Mouse (Mus musculus): ENCODE results near the gene Phf7.

The Phf7 gene

DNA sequence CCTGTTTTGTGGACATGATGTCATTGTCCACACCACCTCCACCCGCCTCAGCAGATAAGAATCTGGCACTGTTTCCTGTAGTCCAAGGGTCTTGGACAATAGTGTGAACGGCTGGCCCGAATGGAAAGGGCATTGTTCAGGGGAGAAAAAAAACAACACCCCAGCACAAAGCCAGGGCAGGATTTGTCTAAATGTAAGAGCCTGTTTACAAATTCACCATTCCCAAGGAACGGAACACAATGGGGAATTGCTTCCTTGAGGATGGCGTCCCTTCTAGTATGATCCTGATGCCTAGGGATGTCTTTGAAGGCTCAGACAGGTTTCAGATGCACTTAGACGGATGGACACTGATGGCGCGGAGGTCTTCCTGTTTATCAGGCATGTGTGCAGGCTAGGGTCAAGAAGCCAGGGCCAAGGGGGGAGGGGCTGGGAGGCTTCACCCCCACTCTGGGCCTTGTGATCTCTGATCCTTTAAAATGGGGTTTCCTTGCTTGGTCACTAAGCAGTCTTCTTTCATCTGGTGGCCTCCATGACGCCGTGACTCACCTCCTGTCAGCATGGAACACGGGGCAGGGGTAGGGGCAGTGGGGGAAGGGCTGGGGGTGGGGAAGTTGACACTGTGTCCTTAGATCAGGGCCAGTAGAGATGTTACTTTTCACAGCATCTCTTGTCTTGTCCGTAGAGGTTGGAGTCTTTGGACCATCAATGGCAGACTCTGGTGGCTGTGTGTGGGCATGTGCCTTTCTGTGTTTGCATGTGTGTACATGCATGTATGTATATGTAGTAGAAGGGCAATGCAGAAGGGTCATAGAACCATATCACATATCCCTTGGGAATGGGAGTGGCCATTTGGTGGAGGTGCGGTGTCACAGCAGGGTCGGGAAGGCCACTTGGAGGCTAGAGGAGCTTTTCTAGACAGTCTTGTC, 17.8 kb downstream of the Phf7 start:
- DNase-seq (ENCODE audit: low spot score in 2 of 2), result no peak

DNA sequence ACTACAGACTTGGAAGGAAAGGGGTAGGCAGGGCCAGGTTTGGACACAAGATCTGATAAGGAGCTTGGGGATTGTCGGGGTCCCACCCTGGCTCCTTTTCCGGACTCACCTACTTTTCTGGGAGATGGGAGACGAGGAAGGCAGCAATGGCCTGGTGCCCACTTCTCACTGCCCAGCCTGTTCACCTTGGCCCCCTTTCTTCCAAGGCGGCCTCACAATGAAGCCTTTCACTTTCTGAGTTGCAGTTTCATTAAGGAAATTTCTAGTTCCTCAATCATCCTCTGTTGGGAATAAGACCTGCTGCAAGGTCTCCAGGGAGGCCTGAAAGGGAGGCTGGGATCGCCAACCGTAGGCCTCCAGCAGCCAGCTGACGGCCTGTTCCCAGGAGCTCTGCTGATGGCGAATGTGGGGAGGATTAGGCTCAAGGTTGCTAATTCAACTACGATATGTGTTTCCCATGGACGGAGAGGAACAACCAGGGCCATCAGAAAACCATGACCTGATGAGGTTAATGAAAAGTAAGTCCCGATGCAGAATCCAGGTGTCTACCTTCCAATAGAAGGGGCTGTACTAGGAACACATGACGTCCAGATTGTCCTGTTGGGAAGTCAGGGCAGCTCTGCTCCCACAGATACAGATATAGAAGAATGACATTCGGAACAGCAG, 18.6 kb downstream of the Phf7 start:
- DNase-seq (ENCODE audit: low spot score in 2 of 2), result no peak

DNA sequence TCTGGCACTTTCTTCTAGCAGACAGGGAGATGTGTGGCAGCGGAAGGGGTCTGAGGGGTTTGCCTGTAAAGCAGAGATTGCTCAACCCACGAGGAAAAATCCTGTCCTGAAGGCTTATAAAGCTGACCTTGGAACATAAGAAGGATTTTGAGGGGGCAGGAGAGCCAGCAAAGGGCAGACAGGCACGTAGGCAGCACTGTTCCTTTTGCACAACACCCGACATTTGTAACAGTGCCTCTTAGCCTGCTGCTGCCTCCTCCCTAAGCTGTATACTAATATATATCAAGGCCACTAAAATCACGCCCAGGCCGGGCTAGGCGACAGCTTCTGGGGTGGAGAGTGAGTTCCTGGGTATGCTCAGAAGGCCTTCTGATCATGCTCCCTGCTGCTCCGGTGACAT, 20.7 kb downstream of the Phf7 start:
- DNase-seq (ENCODE audit: low spot score in 2 of 2), result no peak

DNA sequence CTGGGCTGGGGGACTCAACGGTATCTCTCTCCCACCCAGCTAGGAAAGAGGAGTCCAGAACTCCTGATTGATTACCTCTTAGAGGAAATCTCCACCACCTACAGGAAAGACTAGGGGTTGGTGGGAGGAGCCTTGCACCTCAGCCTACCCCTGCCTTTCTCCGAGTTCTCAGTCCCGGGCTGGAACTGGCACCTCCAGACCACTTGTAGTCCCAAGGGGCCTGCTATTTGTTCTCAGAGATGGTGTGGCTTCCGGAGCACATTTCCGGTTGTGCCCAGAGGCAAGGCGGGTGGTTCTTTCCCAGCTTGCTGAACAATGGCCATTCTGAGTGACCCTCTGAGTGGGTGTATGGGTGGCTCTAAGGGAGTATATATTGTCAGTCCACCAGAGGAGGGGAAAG, 22.9 kb downstream of the Phf7 start:
- DNase-seq (ENCODE audit: low spot score in 2 of 2), result no peak

DNA sequence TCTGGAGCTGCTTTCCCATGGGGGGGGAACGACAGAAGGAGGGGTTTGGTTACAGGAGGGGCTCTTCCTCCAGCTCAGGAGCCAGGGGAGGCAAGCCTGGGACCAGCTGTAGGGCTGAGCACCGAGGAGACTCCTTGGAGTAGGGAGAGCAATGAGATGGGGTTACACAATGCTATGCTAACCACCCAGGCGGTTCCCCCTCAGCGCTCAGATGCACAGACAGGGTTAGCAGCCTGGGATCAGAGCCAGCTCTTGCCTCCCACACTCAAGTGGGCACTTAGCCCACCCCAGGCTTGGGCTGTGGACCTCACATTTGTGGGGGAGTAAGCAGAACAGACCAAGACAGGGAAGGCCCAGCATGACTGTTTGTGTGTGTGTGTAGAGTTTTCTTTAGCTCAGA, 24.1 kb downstream of the Phf7 start:
- peak in 1 of 2 experiments; percentile 61 for DNase-seq (ENCODE audit: low spot score in 2 of 2)

DNA sequence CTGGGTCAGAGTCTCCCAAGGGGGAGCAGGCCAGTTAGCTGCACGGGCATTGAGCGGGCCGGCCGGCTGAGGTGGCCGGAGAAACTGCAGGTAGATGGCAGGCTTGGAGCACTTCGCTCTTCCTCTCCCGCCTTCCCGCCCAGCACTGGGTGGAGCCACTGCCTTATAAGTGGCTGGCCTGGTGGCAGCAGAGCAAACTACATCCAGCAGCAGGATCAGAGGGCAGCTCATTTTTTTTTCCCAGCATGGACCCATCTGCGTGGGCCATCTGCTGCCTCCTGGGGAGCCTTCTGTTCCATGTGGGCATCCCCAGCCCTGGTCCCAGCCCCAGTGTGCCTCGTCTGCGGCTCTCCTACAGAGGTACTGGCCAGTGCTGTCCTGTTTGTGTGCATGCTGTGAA, 33.5 kb downstream of the Phf7 start, which contains the start of gene Sema3g:
Gene Sema3g (plus strand): TSS at position 195 of the 400 bp plus-strand sequence.
- no peak for DNase-seq (ENCODE audit: low spot score in 2 of 2)

DNA sequence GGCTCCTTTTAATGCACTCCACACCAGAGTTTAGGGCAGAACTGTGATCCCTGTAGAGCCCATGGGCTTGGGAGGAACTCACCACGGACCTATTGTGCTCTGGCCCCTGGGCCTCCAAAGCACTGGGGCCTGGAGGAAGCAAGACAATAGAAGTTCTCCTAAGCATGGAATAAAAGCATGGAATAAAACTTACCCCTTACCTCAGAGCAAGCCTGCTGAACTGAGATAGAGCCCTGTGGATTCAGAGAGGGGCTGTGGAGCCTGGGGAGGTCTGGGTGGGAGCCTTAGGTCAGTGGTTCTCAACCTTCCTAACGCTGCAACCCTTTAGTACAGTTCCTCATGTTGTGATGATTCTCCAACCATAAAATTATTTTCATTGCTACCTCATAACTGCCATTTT, 34.3 kb downstream of the Phf7 start, which contains the start of gene Nisch:
Gene Nisch (minus strand): TSS at position 101 of the 400 bp plus-strand sequence.
- DNase-seq (ENCODE audit: low spot score in 2 of 2), result no peak

DNA sequence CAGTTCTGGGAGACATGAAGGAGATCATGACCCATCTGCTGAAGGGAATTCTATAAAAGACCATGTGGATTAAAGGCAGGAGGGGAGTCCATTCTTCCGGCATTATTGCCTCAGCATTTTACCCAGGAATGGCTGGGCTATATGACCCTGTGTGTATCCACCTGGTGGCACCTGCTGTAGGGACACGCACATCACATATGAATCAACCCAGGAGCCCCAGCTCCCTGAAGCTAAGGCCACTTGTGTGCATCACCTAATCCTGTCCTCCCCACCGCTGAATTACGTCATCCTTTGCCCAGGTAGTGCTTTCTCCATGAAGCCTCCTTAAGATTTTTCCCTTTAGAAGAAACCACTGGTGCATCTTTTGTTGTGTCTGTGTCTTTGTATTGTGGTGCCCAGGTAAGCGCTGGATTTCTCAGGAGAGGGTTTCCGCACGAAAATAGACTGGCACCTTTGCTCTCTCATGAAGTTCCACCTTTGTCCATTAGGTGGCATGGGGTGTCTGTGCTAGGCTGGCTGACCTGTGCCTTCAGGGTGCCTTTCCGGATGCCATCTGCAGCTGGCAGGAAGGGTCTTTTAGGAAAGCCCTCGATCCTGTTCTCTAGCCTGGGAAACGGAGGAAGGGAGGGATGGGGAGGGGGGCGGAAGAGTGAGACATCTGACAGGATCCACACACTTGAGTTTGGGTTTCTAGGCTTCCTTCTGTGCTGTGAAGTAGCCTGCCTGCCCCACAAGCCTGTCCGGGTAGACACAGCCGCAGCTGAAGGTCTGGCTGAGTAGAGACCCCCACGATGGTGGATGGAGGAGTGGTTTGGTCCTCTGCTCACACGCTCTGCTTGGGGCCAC, 35.7 kb downstream of the Phf7 start:
- DNase-seq (ENCODE audit: low spot score in 2 of 2), result peak in 1 of 2 experiments; percentile 67

DNA sequence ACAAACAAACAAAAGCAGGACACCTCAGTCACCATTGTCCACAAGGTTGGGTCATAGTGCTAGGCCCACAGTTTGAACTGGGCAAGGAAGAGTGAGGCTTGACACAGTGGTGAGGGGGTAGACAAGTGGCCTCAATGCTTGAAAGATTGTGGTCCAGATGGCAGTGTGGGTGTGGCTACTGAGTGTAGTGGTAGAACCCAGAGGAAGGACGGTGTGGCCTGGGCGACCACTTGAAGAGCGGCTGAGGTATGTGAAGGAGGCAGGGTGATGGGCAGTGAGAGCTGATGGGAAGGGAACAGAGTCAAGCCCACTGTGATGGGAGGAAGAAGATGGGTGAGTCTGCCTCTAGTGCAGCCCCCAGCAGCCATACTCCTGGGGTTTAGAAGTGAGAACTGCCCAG, 36.4 kb downstream of the Phf7 start:
- no peak for DNase-seq (ENCODE audit: low spot score in 2 of 2)

DNA sequence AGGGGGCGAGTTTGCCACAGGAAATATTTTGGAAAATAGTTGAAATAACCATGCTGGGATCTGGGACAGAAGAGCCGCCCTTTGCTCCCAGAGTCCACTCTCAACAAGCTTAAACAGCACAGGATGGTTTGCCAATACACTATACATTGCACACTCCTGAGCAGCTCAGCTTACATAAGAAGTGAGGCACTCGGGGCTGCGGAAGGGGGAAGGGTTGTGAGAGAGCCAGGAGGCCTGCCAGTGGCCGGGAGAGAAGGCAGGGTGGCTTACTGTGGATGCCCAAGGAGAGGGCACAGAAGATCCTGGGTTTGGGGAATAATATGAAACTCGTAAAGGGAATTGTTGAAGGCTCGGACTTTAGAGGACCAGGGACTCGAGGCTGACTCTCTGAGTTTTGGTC, 37.2 kb downstream of the Phf7 start:
- DNase-seq (ENCODE audit: low spot score in 2 of 2), result no peak

DNA sequence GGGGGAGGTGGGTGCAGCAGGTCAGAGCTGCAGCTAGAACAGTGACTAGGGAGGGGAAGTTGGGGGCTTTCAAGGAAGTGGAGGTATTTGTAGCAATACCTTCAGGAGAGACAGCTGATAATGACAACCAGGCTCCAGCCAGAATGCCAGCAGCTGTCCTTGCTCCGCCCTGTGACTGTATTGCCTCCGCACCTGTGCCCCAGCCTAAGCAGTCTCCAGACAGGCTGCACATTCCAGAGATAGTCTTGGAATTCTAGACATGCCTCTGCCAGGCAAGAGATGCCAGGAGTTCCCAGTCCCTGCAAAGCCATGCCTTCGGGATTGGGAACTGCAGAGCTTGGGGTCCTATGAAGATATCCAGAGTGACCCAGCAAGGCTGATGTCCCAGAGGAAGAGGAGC, 38.6 kb downstream of the Phf7 start:
- DNase-seq (ENCODE audit: low spot score in 2 of 2), result no peak

DNA sequence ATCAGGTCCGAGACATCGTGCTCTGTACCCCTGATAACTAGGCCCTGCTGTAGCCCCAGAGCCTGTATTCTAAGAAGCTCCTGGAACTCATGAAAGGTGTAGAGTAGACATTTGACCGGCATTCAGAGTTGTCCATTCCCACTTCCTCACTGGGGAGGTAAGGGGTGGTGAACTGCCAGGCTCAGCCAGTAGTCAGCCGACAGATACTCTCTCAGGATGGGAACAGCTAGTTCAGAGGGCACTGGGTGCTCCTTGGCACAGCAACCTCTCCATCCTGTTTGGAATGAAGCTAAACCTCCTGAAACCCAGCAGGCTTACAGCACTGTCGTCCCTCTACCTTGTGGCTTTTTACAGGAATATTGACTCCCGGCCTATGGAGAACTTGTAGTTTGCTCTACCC, 39.3 kb downstream of the Phf7 start:
- DNase-seq (ENCODE audit: low spot score in 2 of 2), result no peak

DNA sequence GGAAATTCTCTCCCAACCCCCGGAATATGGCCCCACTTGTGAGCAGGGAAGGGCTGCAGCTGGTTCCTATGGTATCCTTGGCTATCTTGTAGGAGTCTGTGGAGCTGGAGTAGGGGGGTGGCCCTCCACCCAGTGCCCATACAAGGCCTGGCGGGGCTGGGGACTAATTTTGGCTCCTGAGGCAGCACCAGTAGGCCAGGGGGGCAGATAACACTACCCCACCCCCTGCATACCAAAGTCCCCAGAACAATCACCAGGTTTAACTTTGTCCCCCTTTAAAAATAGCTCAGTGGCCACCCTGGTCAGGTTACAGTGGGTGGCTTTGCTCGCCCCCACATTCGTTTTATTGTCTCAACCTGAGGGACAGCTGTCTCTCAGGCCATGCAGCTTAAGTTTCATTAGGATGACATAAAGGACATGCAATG, 42.0 kb downstream of the Phf7 start:
- DNase-seq (ENCODE audit: low spot score in 2 of 2), result no peak

DNA sequence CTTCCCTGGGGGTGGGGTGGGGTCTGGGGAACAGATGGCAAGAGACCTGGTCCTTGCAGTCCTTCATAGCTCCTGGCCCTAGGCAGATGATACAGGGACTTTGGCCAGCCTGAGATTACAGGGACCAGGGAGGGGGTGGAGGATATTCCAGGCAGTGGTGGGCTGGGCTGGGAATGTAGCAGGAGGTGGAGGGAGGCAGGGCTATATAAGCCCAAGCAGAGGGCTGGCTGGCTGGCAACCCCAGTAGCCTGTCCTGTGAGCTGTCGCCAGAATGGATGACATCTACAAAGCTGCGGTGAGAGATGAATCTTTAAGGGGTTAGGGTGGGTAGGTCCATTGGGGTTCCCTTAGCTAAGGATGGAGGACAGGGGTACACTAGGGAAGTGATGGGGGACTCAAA, 43.0 kb downstream of the Phf7 start, which contains the start of gene Tnnc1:
Gene Tnnc1 (plus strand): TSS at position 229 of the 400 bp plus-strand sequence.
- DNase-seq (ENCODE audit: low spot score in 2 of 2), result no peak

DNA sequence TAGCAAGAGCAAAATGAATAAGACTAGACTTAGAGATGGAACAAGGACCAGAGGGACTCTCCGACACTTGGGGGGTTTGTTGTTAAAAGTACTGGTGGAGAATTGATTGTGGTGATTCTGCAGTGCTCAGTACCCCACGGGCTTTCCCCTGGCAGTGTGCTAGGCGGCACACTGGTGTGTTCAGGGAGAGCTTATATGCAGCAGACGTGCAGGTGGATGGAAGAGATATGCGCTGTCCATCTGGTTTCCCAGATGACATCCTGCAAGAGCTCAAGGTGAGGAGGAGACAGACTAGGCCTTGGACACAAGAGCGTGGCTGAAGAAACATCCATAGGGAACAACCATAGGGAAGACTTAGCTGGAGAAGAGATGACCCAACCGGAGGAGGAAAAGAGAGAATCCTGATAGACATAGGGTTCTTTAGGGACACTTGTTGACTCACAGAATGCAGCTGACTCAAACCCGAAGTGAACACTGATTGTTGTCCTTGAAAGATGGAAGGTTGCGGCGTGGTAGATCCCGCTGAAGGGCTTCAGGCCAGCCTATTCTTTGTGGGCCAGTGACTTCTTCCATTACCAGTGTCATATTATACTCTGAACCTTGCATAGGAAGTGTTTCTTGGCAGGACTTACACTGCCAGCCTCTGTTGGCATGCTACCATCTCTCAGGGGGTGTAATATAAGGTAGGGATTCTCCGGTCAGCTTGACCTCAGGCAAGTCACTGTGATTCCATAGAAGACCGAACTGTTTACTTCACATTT, 43.9 kb downstream of the Phf7 start:
- DNase-seq (ENCODE audit: low spot score in 2 of 2), result peak in 1 of 2 experiments; percentile 53

DNA sequence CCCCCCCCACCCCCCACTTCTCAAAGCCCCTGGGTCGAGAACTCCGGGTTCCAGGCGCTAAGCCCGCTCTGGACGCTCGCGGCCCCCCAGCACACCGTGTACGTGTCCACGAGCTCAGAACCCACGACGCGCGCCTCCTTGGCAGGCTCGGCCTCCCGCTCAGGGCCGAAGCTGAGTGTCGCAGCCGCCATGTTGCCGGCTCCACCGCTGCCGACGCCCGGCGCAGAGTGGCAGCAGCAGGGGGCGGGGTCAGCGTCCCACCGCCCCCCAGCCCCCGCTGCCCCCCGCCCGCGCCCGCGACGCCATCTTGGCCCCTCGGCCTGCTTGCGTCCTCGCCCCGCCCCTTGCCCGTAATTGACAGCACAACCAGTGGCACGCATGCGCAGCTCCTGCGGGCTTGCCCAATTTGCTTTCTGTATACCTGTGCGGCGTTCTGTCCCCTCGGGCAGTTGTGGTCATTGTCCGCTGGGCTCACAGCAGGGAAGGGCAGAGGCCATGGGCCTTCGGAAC, 44.6 kb downstream of the Phf7 start:
- peak; percentile 77 to 93 for DNase-seq (ENCODE audit: low spot score in 2 of 2)

DNA sequence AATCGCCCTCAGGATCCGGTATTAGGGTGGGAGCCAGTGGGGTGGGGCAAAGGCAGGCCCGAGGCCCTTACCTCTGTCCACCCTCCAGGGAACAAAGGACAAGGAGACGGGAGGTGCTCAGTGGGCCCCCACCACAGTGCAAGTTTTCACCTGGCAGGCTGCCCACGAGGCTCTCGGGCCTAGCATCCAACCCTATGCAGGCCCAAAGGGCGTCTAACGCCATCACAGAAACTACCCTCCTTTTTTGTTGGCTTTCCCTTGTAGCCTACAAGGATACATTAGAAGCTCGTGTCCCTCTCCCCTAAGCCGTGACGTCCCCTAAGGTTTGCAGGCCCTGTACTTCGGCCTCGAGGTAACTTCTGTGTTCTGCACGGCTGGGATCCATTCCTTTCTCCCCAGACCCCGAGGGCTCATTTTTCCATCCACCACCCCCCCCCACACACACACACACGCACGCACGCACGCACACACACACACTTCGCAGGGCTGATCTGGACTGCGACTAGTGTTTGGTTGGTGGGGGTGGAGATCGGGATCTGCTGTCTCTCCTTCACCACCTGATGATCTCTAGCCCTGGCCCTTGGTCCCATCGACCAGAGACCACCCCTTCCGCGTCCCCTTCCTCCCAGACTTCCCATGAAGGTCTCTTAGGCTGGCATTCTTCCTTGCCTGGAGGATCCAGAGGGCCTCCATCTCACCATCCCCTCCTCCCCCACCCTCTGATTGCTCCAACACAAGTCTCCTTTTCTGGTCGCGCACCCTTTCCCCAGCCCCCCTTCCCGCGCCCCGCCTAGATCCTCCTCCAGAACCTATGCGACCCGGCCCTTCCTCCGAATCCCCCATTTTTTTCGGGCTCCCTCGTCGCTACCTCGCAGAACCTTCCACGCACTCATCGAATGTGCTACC, 45.3 kb downstream of the Phf7 start:
- peak in 1 of 2 experiments; percentile 34 for DNase-seq (ENCODE audit: low spot score in 2 of 2)

DNA sequence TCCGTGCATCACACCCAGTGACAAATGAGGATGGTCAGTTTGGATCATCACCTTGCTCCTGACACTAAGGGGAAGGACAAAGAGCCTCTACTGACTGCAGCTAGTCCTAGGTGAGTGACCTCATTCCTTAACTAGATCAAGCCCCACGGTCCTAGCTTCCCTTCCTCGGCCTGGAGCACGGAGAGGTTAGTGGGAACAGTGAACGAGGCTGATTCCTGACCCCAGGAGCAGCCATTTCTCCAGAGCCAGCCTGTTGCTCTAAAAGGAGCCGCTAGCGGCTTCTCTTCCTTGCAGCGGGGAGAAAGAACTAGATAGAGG, 45.9 kb downstream of the Phf7 start:
- DNase-seq (ENCODE audit: low spot score in 2 of 2), result no peak

DNA sequence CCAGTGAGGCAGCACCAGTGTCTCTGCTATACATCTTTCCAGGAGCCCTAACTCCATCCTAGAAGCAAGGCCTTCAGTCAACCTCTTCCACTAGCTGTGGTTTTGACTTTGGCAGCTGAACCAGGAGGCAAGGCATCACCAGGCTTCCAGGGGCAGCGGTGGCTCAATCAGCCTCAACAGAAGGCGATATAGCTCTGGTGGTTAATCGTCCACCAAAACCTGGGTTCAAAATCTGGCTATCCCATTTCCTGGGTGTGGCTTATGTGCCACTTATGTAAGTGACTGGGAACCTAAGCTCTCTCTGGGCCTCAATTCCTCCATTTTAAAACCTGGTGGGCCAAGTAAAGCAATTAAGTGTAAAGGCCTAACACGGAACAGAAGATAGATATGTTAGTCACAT, 46.3 kb downstream of the Phf7 start:
- no peak for DNase-seq (ENCODE audit: low spot score in 2 of 2)

DNA sequence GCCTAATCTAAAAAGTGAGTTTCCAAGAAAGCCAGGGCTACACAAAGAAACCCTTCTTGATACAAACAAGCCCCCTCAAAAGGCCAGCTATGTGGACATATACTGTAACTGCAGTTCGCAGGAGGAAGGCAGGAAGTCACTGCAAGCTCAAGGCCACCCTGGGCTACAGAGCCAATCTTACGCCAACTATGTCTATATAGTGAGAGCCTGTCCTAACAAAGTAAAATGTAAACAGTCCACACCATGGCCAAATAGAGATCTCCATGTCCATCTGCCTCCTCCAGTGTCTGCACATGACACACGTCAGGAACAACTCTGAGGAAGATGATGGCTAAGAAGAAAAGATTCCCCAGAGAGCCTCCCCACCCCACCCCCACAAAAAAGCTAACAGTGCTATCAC, 51.1 kb downstream of the Phf7 start:
- DNase-seq (ENCODE audit: low spot score in 2 of 2), result no peak

Measured in left cerebral cortex, adult 9 months (tissue).